Mouse (Mus musculus): ENCODE results near the gene Senp3. TPM values are rescaled to one million over a fixed set of nuclear protein-coding genes. Genes with fewer than 3 reads are reported as not detected.
A peak's percentile ranks its signal among the peaks of the same experiment; 100 is the strongest.

Gene Senp3
- total RNA-seq, 2 experiments from 2014 or later, result 80.8 to 104 TPM

DNA sequence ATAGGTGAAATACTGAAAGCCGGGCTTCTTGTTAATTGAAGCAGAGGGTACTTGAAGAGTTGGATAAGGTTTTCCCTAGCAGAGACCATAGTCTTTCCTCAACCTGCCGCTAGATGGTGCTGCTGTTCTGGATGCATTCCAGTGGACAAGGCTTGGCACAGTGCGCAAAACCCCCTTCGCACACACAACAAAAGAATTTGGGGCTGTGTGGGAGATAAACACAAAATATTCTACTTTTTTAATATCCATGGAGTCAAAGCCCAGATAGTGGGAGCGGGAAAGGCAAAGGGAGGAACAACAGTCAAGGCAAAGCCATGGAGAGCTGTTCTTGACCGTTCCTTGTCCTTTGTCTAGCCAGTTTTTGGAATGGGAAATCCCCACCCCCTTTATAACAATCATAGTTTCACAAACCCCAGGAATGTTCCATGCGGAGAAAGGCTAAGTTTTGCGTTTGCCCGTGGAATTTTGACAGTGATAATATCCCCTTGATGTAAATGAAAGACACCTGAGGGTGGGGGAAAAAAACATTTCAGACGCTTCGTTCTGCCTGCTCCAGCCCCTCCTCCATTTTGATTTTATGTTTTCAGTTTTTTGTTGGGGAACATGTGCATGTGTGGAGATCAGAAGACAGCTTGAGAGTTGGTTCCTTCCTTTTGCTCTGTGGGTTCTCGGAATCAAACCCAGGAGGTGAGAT, 1.1 kb upstream of the Senp3 start:
- ATAC-seq (ENCODE audit: poor library complexity, severe bottlenecking), result peak; percentile 66

GRCm38 (mm10) chr11:69682209-69682839, 440 bp upstream of the Senp3 start:
- ATAC-seq (ENCODE audit: poor library complexity, severe bottlenecking), result no peak

DNA sequence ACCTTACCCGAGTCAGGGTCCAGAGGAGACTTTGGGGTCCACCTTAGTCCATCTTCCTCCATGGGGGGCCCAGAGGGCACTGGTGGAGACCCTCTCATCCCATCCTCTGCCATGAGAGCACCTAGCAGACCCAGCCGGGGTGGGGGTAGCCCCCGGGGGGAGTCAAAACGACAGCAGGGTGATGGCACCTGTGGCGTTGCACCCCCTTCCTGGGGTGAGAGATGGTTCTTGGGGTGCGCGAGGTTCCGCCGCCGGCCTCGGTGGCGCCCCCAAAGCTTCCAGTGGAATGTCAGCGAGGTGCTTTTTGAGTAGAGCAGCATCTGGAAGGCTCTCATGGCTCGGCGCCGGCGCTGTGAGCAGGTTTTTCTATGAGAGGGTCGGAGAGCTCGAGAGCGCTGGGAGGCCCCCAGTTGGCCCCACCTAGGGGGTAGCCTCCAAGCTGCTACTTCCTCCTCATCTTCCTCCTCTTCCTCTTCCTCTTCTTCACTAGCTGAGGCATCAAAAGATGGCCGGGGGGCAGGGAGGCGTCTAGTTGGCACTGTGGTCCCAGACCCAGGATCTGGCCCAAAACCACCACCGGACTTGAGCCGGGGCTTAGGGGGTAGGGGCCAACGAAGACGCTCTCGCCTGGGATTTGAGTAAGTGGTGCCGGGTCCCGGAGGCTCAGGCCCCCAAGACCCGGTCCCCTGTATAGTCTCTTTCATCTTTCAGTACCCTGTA, 1.6 kb downstream of the Senp3 start:
- ATAC-seq (ENCODE audit: poor library complexity, severe bottlenecking), result no peak

DNA sequence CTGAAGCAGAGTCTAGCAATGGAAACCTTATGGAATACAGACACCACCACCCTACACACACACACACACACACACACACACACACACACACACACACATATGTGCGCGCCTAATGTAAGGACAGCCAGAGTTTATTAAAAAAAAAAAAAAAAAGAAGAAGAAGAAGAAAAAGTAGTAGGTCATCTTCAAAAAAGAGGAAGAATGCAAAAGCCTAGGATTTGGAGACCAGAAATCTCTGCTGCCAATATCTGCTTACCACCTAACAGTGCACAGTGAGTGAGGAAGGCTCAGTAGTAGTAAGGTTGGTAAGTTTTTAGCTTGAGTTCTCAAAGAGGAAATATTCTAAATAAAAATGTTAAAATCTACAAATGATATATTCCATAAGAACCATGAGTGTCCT, 2.7 kb downstream of the Senp3 start:
- ATAC-seq (ENCODE audit: poor library complexity, severe bottlenecking), result no peak

- ATAC-seq (ENCODE audit: poor library complexity, severe bottlenecking), result peak; percentile 84
Observed at GRCm38 (mm10) chr11:69672211-69672706, 9.6 kb downstream of the Senp3 start, which contains the start of gene Eif4a1. Gene Eif4a1 (minus strand): TSS chr11:69672423.

- peak; percentile 11; the same call in 1 of the 2 replicates for ATAC-seq (ENCODE audit: poor library complexity, severe bottlenecking)
Observed at GRCm38 (mm10) chr11:69671726-69672124, 10.2 kb downstream of the Senp3 start.

GRCm38 (mm10) chr11:69670786-69671725, 10.8 kb downstream of the Senp3 start:
- peak; percentile 72 for ATAC-seq (ENCODE audit: poor library complexity, severe bottlenecking)

GRCm38 (mm10) chr11:69666665-69667005, 15.2 kb downstream of the Senp3 start:
- ATAC-seq (ENCODE audit: poor library complexity, severe bottlenecking), result no peak

- ATAC-seq (ENCODE audit: poor library complexity, severe bottlenecking), result peak; percentile 75
Observed at GRCm38 (mm10) chr11:69665961-69666664, 15.8 kb downstream of the Senp3 start, which contains the start of gene Cd68. Gene Cd68 (minus strand): TSS chr11:69666153.

DNA sequence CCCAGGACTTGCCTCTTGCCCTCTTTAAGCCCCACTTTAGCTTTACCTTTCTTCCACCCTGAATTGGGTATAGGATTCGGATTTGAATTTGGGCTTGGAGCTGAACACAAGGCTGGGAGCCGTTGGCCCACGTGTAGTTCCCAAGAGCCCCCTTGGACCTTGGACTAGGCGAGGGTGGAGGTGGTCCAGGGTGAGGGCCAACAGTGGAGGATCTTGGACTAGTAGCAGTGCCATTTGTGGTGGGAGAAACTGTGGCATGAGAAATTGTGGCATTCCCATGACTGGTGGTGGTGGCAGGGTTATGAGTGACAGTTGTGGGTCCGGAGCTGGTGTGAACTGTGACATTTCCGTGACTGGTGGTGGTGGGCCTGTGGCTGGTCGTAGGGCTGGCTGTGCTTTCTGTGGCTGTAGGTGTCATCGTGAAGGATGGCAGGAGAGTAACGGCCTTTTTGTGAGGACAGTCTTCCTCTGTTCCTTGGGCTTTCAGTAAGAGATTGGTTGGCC, 16.4 kb downstream of the Senp3 start:
- ATAC-seq (ENCODE audit: poor library complexity, severe bottlenecking), result no peak

- ATAC-seq (ENCODE audit: poor library complexity, severe bottlenecking), result no peak
Observed at GRCm38 (mm10) chr11:69664841-69665240, 17.0 kb downstream of the Senp3 start.

GRCm38 (mm10) chr11:69663795-69664194, 18.1 kb downstream of the Senp3 start:
- ATAC-seq (ENCODE audit: poor library complexity, severe bottlenecking), result no peak

GRCm38 (mm10) chr11:69662967-69663671, 18.8 kb downstream of the Senp3 start:
- ATAC-seq (ENCODE audit: poor library complexity, severe bottlenecking), result no peak

GRCm38 (mm10) chr11:69662213-69662966, 19.5 kb downstream of the Senp3 start, which contains the start of gene Mpdu1:
Gene Mpdu1 (minus strand): TSS chr11:69662642.
- ATAC-seq (ENCODE audit: poor library complexity, severe bottlenecking), result peak; percentile 78

- no peak for ATAC-seq (ENCODE audit: poor library complexity, severe bottlenecking)
Observed at GRCm38 (mm10) chr11:69661221-69661881, 20.5 kb downstream of the Senp3 start.

GRCm38 (mm10) chr11:69657462-69657881, 24.4 kb downstream of the Senp3 start:
- no peak for ATAC-seq (ENCODE audit: poor library complexity, severe bottlenecking)

DNA sequence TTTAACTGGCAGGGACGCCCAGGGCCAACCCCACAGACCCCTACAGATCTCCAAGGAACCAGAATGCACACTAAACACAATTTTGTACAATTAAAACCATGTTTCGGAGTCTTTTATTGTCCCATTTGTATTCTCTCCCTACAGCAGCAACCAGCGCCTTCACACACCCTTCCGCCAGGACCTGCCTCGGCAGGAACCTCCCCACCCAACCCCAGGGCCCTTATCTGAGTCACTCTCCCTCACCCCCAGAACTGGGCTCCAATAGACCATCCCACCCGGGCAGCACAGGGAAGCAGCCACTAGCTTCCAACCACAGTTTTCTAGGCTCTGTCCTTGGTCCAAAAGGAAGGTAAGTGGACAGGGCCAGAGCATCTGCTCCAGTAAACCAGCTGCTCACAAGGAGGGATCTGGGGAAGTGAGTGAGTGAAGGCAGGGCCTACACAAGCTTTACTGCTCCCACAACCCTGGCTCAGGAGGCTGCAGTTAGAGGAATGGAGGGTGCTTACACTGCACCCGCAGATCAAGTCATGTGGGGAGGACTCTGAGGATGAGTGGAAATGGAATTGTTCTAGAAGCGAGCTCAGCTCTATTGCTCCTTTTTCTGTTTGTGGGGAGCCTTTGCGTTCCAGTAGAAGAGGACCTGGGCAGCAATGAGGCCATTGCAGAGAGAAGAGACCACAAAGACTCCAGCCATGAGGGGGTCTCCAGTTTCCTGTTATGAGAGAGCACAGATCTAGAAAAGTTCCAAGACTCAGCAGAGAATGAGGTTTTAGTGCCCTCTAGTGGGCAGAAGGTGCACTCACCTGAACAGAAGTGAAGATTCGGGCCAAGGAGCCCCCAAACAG, 25.0 kb downstream of the Senp3 start:
- ATAC-seq (ENCODE audit: poor library complexity, severe bottlenecking), result peak; percentile 26; the same call in 1 of the 2 replicates

Data from megakaryocyte, adult 5-6 weeks (primary cell).